Mouse (Mus musculus) Patski (cell line): ENCODE measurements around the gene Stac. TPM values are rescaled to one million over a fixed set of nuclear protein-coding genes. Genes with fewer than 3 reads are reported as not detected.

Source experiments
- ATAC-seq: fragments of 100-300 bp; one replicate; pipeline ENCODE4 v1.8.0; 2021
- CTCF ChIA-PET: fragments of 350-600 bp; sonication (Branson Sonifier 250); formaldehyde crosslinking; loops from one replicate; lab custom pipeline; 2022; ENCODE audit warnings: inconsistent platforms; lab: Charles Lee
- POLR2A ChIA-PET: fragments of 350-600 bp; sonication (Branson Sonifier 250); formaldehyde crosslinking; loops from one replicate; lab custom pipeline; 2022; ENCODE audit warnings: antibody characterized with exemption, inconsistent platforms; lab: Charles Lee
- DNase-seq: peaks from one replicate; pipeline ENCODE4 v3.0.0-alpha.2; 2011; ENCODE audit warnings: low read depth, low spot score
- H3K27me3 ChIP-seq: fragments of 371-371 bp; one replicate; pipeline ENCODE4 v1.5.1; 2021
- CTCF ChIP-seq: fragments of 100-300 bp; IDR thresholded peaks from one replicate; pipeline ENCODE4 v1.5.1; 2021
- in situ Hi-C: fragments of 300-500 bp; cut with MboI; formaldehyde crosslinking; loops from 3 replicates; pipeline ENCODE4 v1.11.1; 2018; ENCODE audit warnings: low pct_unique_long_range_greater_than_20kb, mixed read lengths
- polyA plus RNA-seq: library from polyadenylated mRNA; unstranded; gene quantifications from one replicate; pipeline ENCODE4 v1.2.3, GENCODE M21; 2021

Stac gene
- polyA plus RNA-seq, 1 experiment from 2014 or later, result 0.08 TPM

GRCm38 (mm10) chr9:111690484-111690855, 322 bp upstream of the Stac start:
- DNase-seq (no peak), ATAC-seq (no peak)
- ChIA-PET POLR2A (no interaction called here), CTCF (interaction anchor here (1.5 kb wide), 1 partner anchor 31 kb away, joined by 3 read pairs; no protein-coding TSS in a partner anchor)
- no peak for TF ChIP-seq CTCF
- in situ Hi-C loops, result no loop called here
- no peaks in the 10 kb centered on the region for H3K27me3 ChIP-seq

- no peaks in the 10 kb centered on the region for H3K27me3 ChIP-seq
- ChIA-PET POLR2A (no interaction called here), CTCF (no interaction called here)
- DNase-seq (no peak), ATAC-seq (no peak)
- TF ChIP-seq CTCF, result no peak
- in situ Hi-C loops, result no loop called here
Measured at GRCm38 (mm10) chr9:111689146-111689545, 1.0 kb downstream of the Stac start.

- TF ChIP-seq CTCF, result no peak
Measured at GRCm38 (mm10) chr9:111684170-111684569, 6.0 kb downstream of the Stac start.

DNA sequence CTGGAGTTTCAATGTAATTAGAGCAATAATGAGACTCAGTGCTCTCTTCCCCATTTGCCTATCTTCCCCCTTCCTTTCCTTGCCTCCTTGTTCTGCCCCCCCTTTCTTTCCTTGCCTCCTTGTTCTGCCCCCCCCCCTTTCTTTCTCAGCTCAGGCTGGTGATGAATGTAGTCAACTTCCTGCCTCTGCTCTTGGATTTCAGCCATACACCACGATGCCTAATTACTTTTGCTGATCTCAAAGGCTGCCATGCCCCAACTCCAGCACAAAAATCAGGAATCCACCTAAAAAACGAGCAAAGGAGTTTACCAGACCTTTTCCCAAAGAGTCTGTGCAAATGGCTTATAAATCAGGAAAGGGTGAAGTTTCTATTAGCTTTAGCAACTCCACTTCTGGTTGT, 10.6 kb downstream of the Stac start:
- ChIA-PET CTCF (interaction anchor here (1.3 to 1.8 kb wide), 3 partner anchors 10 to 35 kb away, joined by 3 to 5 read pairs (median 3); no protein-coding TSS in a partner anchor), POLR2A (no interaction called here)
- H3K27me3 ChIP-seq, result no peaks in the 10 kb centered on the region
- in situ Hi-C loops, result no loop called here
- TF ChIP-seq CTCF, result no peak
- no peak for DNase-seq
- no peak for ATAC-seq

More at GRCm38 (mm10) chr9:111684170-111684569, 6.0 kb downstream of the Stac start:
- ATAC-seq (peak; percentile 17), DNase-seq (no peak)
- in situ Hi-C loops, result no loop called here
- H3K27me3 ChIP-seq, result no peaks in the 10 kb centered on the region
- POLR2A ChIA-PET, result interaction anchor here (0.6 kb wide), 1 partner anchor 199 kb away, joined by 3 read pairs; no protein-coding TSS in a partner anchor
- CTCF ChIA-PET, result interaction anchor here (1.2 kb wide), 1 partner anchor 24 kb away, joined by 3 read pairs; no protein-coding TSS in a partner anchor

DNA sequence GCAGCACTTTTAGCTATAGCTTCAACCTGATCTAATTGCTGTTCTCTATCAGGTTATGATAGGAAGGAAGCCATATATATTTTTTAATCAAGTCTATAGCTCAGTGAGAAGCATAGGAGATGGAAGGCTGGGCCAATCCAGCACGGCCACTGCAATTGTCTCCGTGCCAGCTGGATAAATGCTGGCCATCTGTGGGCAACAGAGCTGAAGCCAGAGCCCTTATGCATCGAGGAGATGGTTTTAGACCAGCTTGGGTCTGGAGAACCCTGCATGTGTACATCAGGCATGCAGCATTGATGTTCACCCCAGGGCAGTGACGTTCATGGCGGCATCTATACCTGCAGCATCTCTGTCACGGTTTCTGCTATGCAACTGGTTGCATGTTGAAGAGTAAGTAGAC, 20.3 kb downstream of the Stac start:
- POLR2A ChIA-PET, result no interaction called here
- ATAC-seq (no peak), DNase-seq (no peak)
- TF ChIP-seq CTCF, result no peak
- CTCF ChIA-PET, result interaction anchor here (1.4 to 1.6 kb wide), 2 partner anchors 9 to 13 kb away, joined by 4 to 5 read pairs; no protein-coding TSS in a partner anchor
- H3K27me3 ChIP-seq, result no peaks in the 10 kb centered on the region
- in situ Hi-C loops, result no loop called here

- POLR2A ChIA-PET, result no interaction called here
- CTCF ChIA-PET, result no interaction called here
- in situ Hi-C loops, result no loop called here
Measured at GRCm38 (mm10) chr9:111655066-111655465, 35.1 kb downstream of the Stac start.

GRCm38 (mm10) chr9:111644228-111644627, 45.9 kb downstream of the Stac start:
- ChIA-PET POLR2A (no interaction called here), CTCF (interaction anchor here (0.8 kb wide), 1 partner anchor 34 kb away, joined by 3 read pairs; no protein-coding TSS in a partner anchor)
- ATAC-seq (no peak), DNase-seq (no peak)
- no peak for TF ChIP-seq CTCF
- H3K27me3 ChIP-seq, result no peaks in the 10 kb centered on the region
- in situ Hi-C loops, result no loop called here

More at GRCm38 (mm10) chr9:111655066-111655465, 35.1 kb downstream of the Stac start:
- ATAC-seq (no peak), DNase-seq (no peak)
- no peaks in the 10 kb centered on the region for H3K27me3 ChIP-seq
- no peak for TF ChIP-seq CTCF

DNA sequence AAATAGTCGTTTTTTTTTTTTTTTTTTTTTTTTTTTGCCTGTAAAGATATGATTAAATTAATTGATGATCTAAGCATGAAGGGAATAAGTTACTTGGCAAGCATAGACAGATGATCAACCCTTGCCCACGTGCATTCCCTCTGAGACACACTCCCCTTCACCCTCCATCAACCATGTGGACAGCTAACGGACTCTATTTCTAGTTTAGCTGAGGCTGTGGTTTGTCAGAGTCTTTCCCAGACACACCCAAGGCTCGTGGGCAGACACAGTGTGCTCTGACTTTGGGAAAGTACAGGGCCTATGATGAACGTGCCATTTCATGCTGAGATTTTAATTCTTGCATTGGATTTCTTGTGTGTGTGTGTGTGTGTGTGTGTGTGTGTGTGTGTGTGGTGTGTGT, 46.8 kb downstream of the Stac start:
- TF ChIP-seq CTCF, result no peak
- ATAC-seq, result peak; percentile 83
- in situ Hi-C loops, result no loop called here
- ChIA-PET CTCF (no interaction called here), POLR2A (no interaction called here)
- no peaks in the 10 kb centered on the region for H3K27me3 ChIP-seq
- peak; percentile 37 for DNase-seq

DNA sequence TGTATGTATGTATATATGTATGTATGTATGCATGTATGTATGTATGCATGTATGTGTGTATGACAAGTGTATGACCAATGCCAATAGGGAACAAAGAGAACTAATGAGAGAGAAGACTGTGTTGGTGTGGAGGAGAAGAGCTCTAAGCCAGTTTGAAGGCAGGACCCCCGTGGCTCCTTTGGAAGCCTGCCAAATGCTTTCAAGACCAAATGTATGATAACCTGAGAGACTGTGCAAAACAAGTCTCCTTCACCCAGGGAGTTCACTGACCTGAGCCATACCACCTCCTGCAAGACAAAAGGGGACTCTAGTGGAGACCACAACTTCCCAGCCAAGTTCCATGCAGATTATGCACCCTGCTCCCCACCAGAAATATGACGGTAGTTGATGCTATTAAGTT, 52.5 kb downstream of the Stac start:
- no peak for TF ChIP-seq CTCF
- POLR2A ChIA-PET, result no interaction called here
- ATAC-seq (no peak), DNase-seq (no peak)
- no peaks in the 10 kb centered on the region for H3K27me3 ChIP-seq
- CTCF ChIA-PET, result no interaction called here
- in situ Hi-C loops, result no loop called here

GRCm38 (mm10) chr9:111632833-111633232, 57.3 kb downstream of the Stac start:
- POLR2A ChIA-PET, result no interaction called here

GRCm38 (mm10) chr9:111621191-111621590, 69.0 kb downstream of the Stac start:
- ChIA-PET POLR2A (interaction anchor here (0.7 kb wide), 1 partner anchor 1723 kb away, joined by 6 read pairs; no protein-coding TSS in a partner anchor), CTCF (interaction anchor here (1.2 to 1.9 kb wide), 2 partner anchors 12 to 29 kb away, joined by 4 read pairs; no protein-coding TSS in a partner anchor)
- DNase-seq, result no peak
- in situ Hi-C loops, result no loop called here
- no peaks in the 10 kb centered on the region for H3K27me3 ChIP-seq
- ATAC-seq, result no peak
- TF ChIP-seq CTCF, result no peak

More at GRCm38 (mm10) chr9:111632833-111633232, 57.3 kb downstream of the Stac start:
- no peaks in the 10 kb centered on the region for H3K27me3 ChIP-seq
- no peak for TF ChIP-seq CTCF
- CTCF ChIA-PET, result interaction anchor here (1.5 kb wide), 1 partner anchor 11 kb away, joined by 4 read pairs; no protein-coding TSS in a partner anchor
- in situ Hi-C loops, result no loop called here
- ATAC-seq, result peak; percentile 96
- peak; percentile 58 for DNase-seq
